Mouse (Mus musculus) intestine, embryonic 16.5 days (tissue): ENCODE results near the gene Flt1. TPM values are rescaled to one million over a fixed set of nuclear protein-coding genes. Genes with fewer than 3 reads are reported as not detected.
"Not testable (repeated sequence)": the region's sequence is repeated elsewhere in the genome, so short reads cannot be mapped to it uniquely, and the experiment has no call there.

ENCODE experiments used
- ATAC-seq: fragments of 200-750 bp; cut with Nextera tagmentation; 2 replicates; pipeline ENCODE4 v1.8.0; 2017; ENCODE audit warnings: moderate TSS enrichment, moderate library complexity
- H3K27ac ChIP-seq: fragments of 300-500 bp; sonication (generic); 2 replicates; pipeline ENCODE4 v1.5.1; 2014; ENCODE audit warnings: mild to moderate bottlenecking, low read length
- H3K27me3 ChIP-seq: fragments of 300-500 bp; sonication (generic); replicated peaks from 2 replicates; pipeline ENCODE4 v1.6.1; 2014; ENCODE audit warnings: low read length, control low read depth, mixed read lengths; ENCODE audit not compliant: control insufficient read depth, insufficient read depth
- H3K36me3 ChIP-seq: fragments of 300-500 bp; sonication (generic); 2 replicates; pipeline ENCODE4 v1.6.1; 2014; ENCODE audit warnings: low read length, control low read depth; ENCODE audit not compliant: control insufficient read depth, insufficient read depth
- H3K4me1 ChIP-seq: fragments of 300-500 bp; sonication (generic); 2 replicates; pipeline ENCODE4 v1.6.1; 2014; ENCODE audit warnings: low read length, control low read depth, mixed read lengths; ENCODE audit not compliant: control insufficient read depth, insufficient read depth
- H3K4me2 ChIP-seq: fragments of 300-500 bp; sonication (generic); 2 replicates; pipeline ENCODE4 v1.6.1; 2014; ENCODE audit warnings: low read depth, low read length, control low read depth
- H3K4me3 ChIP-seq: fragments of 300-500 bp; sonication (generic); 2 replicates; pipeline ENCODE4 v1.5.1; 2014; ENCODE audit warnings: mild to moderate bottlenecking, low read length
- H3K9ac ChIP-seq: fragments of 300-500 bp; sonication (generic); 2 replicates; pipeline ENCODE4 v1.6.1; 2014; ENCODE audit warnings: low read depth, low read length
- H3K9me3 ChIP-seq: fragments of 300-500 bp; sonication (generic); 2 replicates; pipeline ENCODE4 v1.6.1; 2016; ENCODE audit warnings: low read length, control low read depth; ENCODE audit not compliant: control insufficient read depth
- WGBS: fragments of 180-500 bp; shearing (Covaris S2); extraction: QIAGEN DNeasy Blood & Tissue Kit; methylation state at CpG from one replicate; pipeline ENCODE4 v1.1.7; 2014; 5-methylcytosine and 5-hydroxymethylcytosine counted together
- polyA plus RNA-seq: library from polyadenylated mRNA; unstranded; fragments of >200 nt; fragmentation: Nextera tagmentation; extraction: Ambion mirVana; gene quantifications from 2 replicates; pipeline ENCODE4 v1.2.1, GENCODE M21; 2015

Flt1 gene
- polyA plus RNA-seq, 1 experiment from 2014 or later: 9.7 TPM

DNA sequence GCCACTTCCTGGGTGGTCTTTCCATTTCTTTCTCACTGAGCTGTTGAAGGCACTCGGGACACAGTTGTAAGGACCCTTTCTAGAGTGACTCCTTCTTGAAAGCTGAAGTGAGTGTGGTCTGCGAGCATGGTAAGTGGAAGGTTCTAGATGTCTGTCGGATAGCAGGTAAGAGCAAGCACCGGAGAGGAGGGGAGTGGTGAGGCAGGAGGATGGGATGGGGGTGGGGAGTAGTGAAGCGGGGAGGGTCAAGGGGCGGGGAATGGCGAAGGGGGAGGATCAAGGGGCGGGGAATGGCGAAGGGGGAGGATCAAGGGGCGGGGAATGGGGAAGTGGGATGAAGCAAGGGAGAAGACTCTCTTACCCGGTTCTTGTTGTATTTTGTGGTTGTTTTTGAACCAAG is 91.8 kb downstream of the Flt1 start:
- H3K36me3 ChIP-seq: no peaks in the 10 kb centered on the region
- H3K9ac ChIP-seq: no peak overlapping the region
- H3K9me3 ChIP-seq: no peaks in the 10 kb centered on the region
- ATAC-seq: no peak
- 45% methylated on average over 11 of the region's 11 CpGs for WGBS
- no peak overlapping the region for H3K4me2 ChIP-seq
- no peaks in the 10 kb centered on the region for H3K27me3 ChIP-seq
- no peak overlapping the region for H3K27ac ChIP-seq
- H3K4me3 ChIP-seq: no peak overlapping the region
- no peaks in the 10 kb centered on the region for H3K4me1 ChIP-seq

DNA sequence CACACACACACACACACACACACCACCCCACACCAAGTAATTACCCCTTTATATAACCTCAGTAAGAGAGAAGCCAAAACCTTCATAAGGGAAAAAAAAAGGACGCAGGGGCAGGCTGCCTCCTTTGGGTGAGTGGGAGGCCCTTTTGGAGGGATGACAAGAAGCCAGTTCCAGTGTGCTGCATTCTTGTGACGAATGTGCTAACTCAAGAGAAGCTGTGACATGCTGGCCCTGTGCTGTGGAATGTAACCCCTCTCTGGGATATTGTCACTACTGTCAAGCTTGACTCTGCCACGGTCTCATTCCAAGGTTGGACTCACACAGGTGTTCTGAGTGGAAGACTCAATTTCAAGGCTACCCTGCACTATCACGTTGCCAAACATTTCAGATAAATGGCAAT is 93.1 kb downstream of the Flt1 start:
- H3K4me3 ChIP-seq: no peak overlapping the region
- H3K9ac ChIP-seq: no peak overlapping the region
- no peak for ATAC-seq
- no peaks in the 10 kb centered on the region for H3K27me3 ChIP-seq
- H3K4me2 ChIP-seq: no peak overlapping the region
- H3K9me3 ChIP-seq: no peaks in the 10 kb centered on the region
- H3K27ac ChIP-seq: no peak overlapping the region
- 80% methylated on average over 4 of the region's 4 CpGs for WGBS
- no peaks in the 10 kb centered on the region for H3K4me1 ChIP-seq
- H3K36me3 ChIP-seq: no peaks in the 10 kb centered on the region

DNA sequence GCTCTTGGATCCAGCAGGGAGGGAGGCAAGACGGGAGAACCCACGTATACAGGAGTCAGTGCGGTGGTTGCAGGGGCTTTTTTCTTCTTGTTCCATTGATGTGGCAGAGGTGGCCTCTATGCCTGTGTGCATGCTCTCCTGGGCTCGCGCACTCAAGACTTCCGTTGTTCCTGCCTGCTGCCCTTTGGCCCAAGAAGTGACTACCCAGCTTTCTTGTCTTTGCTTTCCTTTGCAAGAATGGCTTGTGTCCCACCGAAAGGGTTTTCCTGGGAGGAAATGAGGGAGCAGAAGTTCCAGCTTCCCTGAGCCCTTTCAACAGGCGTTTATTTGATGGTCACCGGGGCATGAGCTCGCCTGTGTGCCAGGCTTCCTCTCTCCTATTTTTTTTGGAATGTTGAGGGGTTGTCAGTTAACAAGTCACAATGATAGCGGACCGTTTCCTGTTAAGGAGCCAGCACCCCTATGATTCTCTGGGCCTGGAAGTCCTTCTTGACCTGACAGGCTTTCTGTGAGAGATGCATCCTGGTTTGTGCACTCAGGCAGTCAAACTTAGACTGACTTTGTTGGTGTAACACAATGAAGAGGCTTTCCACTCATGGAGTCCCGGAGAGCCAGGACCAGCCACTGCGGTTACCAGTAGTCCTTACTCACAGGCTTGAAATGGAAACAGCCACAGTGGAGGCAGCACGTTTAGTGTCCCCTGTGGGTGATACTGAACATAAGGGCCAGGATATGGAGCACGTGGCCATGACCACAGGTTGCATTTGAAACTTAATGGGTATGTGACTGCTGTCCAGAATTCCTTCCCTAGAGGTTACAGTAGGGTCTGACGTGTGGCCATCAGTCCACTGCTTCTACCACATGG is 95.2 kb downstream of the Flt1 start:
- Histone ChIP-seq H3K4me3 (no peak overlapping the region), H3K27me3 (no peaks in the 10 kb centered on the region), H3K4me2 (no peak overlapping the region), H3K9ac (no peak overlapping the region), H3K9me3 (no peaks in the 10 kb centered on the region), H3K4me1 (no peaks in the 10 kb centered on the region), H3K36me3 (no peaks in the 10 kb centered on the region), H3K27ac (no peak overlapping the region)
- ATAC-seq: no peak
- 77% methylated on average over 17 of the region's 17 CpGs for WGBS

DNA sequence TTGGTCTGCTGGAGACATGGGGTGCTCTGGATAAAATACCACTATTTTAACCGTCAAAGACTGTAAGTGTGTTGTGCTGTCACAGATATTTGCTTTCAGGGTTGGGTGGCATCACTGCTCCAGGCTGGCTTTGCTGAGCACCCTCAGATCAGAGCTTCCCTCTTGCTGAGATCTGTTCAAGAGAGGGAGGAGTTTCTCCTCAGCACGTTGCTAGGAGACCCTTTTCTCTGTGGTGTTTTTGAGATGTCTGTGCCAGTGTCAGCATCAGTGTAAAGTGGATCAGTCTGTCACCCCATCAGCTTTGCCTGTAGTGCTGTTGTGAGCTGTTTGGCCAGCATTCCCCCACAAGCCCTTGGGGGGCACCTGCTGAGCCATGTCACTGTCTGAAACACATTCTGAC is 98.9 kb downstream of the Flt1 start:
- no peak overlapping the region for H3K4me2 ChIP-seq
- no peak overlapping the region for H3K4me3 ChIP-seq
- H3K4me1 ChIP-seq: no peaks in the 10 kb centered on the region
- no peaks in the 10 kb centered on the region for H3K36me3 ChIP-seq
- H3K27ac ChIP-seq: no peak overlapping the region
- ATAC-seq: no peak
- H3K9ac ChIP-seq: no peak overlapping the region
- 65% methylated on average over 2 of the region's 2 CpGs for WGBS
- H3K27me3 ChIP-seq: no peaks in the 10 kb centered on the region
- H3K9me3 ChIP-seq: no peaks in the 10 kb centered on the region

DNA sequence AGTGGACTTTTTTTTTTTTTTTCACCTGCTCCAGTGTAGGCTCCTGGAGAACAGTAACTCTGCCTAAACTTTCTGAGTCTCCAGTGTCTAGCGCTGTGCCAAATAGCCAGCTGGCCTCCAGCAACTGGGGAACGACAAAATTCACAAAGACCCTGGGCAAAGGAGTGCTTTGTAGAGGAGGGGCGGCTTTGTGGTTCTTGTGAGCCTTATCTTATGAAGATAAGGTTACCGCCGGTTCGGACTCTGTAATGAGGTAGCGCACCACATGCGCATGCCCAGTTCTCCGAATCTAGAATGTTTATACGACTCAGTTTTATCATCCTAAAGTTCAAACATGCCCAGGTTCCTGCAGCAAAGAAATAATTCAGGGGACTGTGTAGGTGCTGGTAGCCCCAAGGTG is 102.1 kb downstream of the Flt1 start:
- 53% methylated on average over 10 of the region's 10 CpGs for WGBS
- no peaks in the 10 kb centered on the region for H3K9me3 ChIP-seq
- 0 out of 2 replicates have a peak, but pooled peaks cover 7% of the 10 kb centered on the region for H3K4me1 ChIP-seq
- no peak overlapping the region for H3K9ac ChIP-seq
- H3K27me3 ChIP-seq: no peaks in the 10 kb centered on the region
- no peak for ATAC-seq
- H3K27ac ChIP-seq: no peak overlapping the region
- H3K36me3 ChIP-seq: no peaks in the 10 kb centered on the region
- H3K4me3 ChIP-seq: no peak overlapping the region
- peak overlapping the region; percentile 41 for H3K4me2 ChIP-seq

DNA sequence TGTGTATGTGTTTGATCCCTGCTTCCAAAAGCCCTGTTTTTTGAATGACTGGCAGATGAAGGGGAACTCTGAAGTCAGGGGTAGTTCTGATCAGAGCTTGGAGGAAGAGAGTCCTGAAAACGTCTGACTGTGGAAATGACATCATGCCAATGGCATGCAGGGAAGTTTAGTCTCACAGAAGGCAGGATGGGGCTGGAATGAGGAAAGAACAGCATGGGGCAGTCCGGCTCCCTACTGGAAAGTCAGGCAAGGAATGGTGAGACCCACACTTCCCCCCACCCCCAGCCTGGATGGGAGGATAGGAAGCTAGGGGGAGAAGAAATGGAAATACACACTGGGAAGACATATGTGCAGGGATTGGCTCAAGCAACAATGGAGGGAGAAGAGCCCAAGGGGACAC is 105.6 kb downstream of the Flt1 start:
- no peak overlapping the region for H3K4me2 ChIP-seq
- no peak overlapping the region for H3K9ac ChIP-seq
- H3K36me3 ChIP-seq: no peaks in the 10 kb centered on the region
- 13% methylated on average over 2 of the region's 2 CpGs for WGBS
- no peak overlapping the region for H3K4me3 ChIP-seq
- peak; percentile 64 for ATAC-seq
- no peaks in the 10 kb centered on the region for H3K27me3 ChIP-seq
- H3K4me1 ChIP-seq: 0 out of 2 replicates have a peak, but pooled peaks cover 7% of the 10 kb centered on the region
- H3K9me3 ChIP-seq: no peaks in the 10 kb centered on the region
- no peak overlapping the region for H3K27ac ChIP-seq

DNA sequence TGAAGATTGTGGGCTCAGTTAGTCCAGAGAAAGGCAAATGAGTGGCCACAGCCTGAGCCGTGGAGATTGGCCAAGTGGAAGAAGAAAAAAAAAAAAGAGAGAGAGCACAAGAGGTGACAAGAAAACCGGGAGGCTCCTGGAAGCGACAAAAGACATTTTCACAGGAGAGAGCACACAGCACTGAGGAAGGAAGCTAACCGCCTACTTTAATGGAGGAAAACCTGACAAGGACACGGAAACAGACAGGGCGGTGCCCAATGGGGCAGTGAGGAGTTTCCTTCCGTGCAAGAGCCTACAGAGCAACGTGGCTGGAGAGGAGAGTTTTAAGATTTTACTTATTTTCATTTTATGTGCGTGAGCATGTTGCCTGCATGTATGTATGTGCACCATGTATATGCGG is 107.6 kb downstream of the Flt1 start:
- Histone ChIP-seq H3K27ac (no peak overlapping the region), H3K36me3 (no peaks in the 10 kb centered on the region), H3K9ac (no peak overlapping the region), H3K4me2 (no peak overlapping the region), H3K4me3 (no peak overlapping the region), H3K27me3 (no peaks in the 10 kb centered on the region), H3K4me1 (0 out of 2 replicates have a peak, but pooled peaks cover 7% of the 10 kb centered on the region), H3K9me3 (no peaks in the 10 kb centered on the region)
- 85% methylated on average over 10 of the region's 10 CpGs for WGBS
- ATAC-seq: no peak

DNA sequence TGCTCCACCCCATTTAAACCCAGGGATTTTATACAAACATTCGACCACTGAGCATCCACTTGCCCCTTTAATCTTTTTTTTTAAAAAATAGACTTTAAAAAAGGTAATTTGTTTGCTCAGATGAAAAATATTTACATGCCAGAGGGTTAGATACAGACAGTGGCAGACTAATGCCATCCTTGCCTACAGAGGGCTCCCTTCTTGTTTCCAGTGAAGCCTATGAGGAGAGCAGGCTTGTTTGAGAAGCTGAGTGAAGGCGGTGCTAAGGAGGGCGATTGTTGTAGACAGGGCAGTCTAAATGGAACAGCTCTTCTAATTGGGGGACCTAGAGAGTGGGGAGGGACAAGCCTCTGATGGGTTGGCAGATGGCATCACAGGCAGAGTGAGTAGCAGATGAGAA is 109.4 kb downstream of the Flt1 start:
- no peak overlapping the region for H3K9ac ChIP-seq
- no peak overlapping the region for H3K27ac ChIP-seq
- WGBS: 63% methylated on average over 3 of the region's 3 CpGs
- 0 out of 2 replicates have a peak, but pooled peaks cover 7% of the 10 kb centered on the region for H3K4me1 ChIP-seq
- H3K4me3 ChIP-seq: no peak overlapping the region
- H3K27me3 ChIP-seq: no peaks in the 10 kb centered on the region
- H3K9me3 ChIP-seq: no peaks in the 10 kb centered on the region
- H3K36me3 ChIP-seq: no peaks in the 10 kb centered on the region
- ATAC-seq: no peak
- H3K4me2 ChIP-seq: no peak overlapping the region

DNA sequence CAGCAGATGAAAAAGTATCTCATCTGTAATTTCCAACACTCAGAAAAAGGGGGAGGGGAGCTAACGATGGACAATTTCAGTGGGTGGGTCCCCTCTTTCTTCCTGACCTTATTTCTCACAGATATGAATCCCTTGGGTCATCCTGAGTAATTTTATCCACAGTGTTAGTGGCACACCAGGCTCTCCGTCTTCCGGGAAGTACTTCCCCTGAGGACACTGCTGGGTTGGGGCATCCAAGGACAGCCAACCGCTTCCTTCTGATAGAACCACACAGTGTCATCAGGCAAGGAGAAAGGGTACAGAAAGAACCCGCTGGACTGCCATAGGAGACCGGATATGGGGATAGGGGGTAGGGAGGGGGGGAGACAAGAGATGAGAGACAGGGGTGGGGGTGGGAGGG is 111.2 kb downstream of the Flt1 start:
- no peak for ATAC-seq
- no peak overlapping the region for H3K4me2 ChIP-seq
- 72% methylated on average over 6 of the region's 6 CpGs for WGBS

DNA sequence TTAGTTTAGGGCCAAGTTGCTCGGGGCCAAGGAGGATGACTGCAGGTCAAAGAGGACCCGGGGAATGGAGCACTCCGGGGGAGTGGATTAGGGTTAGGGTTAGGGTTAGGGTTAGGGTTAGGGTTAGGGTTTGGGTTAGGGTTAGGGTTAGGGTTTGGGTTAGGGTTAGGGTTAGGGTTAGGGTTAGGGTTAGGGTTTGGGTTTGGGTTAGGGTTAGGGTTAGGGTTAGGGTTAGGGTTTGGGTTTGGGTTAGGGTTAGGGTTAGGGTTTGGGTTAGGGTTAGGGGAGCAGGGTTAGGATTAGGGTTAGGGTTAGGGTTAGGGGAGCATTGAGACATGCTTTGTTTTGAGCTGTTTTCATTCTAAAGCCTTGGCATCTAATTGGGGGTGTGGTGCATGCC is 114.5 kb downstream of the Flt1 start:
- not testable (repeated sequence) for H3K4me1 ChIP-seq, H3K4me3 ChIP-seq, H3K9me3 ChIP-seq, H3K27ac ChIP-seq, H3K36me3 ChIP-seq, H3K27me3 ChIP-seq, H3K4me2 ChIP-seq, ATAC-seq, H3K9ac ChIP-seq
- WGBS: 85% methylated on average over 3 of the region's 3 CpGs

More for the DNA sequence above, 111.2 kb downstream of the Flt1 start:
- Histone ChIP-seq H3K27ac (no peak overlapping the region), H3K4me3 (no peak overlapping the region), H3K36me3 (no peaks in the 10 kb centered on the region), H3K9ac (no peak overlapping the region), H3K9me3 (no peaks in the 10 kb centered on the region), H3K27me3 (no peaks in the 10 kb centered on the region), H3K4me1 (no peaks in the 10 kb centered on the region)
